Mouse (Mus musculus): ENCODE measurements at regions not wholly inside any gene's neighbourhood (a gene's known extent, or its start where the extent isn't known, plus 50 kb on each side); places are given as distances from the start of the nearest gene placed in this dataset.

GRCm38 (mm10) chr14:105790441-105790840, 106.2 kb downstream of the Spry2 start:
- DNase-seq, result no peak
- intact Hi-C loops (cut with DNase I), result no loop called here

- DNase-seq, result no peak
- intact Hi-C loops (cut with DNase I), result no loop called here
Observed at GRCm38 (mm10) chr14:105783428-105783827, 113.2 kb downstream of the Spry2 start.

GRCm38 (mm10) chr14:105779760-105780159, 116.9 kb downstream of the Spry2 start:
- intact Hi-C loops (cut with DNase I), result no loop called here
- DNase-seq, result no peak

GRCm38 (mm10) chr14:105779349-105779748, 117.3 kb downstream of the Spry2 start:
- intact Hi-C loops (cut with DNase I), result no loop called here
- DNase-seq, result peak; percentile 59 to 69

- no peak for DNase-seq
- intact Hi-C loops (cut with DNase I), result no loop called here
Observed at GRCm38 (mm10) chr14:105773674-105774073, 122.9 kb downstream of the Spry2 start.

GRCm38 (mm10) chr14:105767100-105767499, 129.5 kb downstream of the Spry2 start:
- intact Hi-C loops (cut with DNase I), result no loop called here
- DNase-seq, result no peak

- intact Hi-C loops (cut with DNase I), result no loop called here
- DNase-seq, result no peak
Observed at GRCm38 (mm10) chr14:105752509-105753375, 143.9 kb downstream of the Spry2 start.

- intact Hi-C loops (cut with DNase I), result no loop called here
Observed at GRCm38 (mm10) chr14:105751762-105752161, 144.9 kb downstream of the Spry2 start.

GRCm38 (mm10) chr14:105744578-105744977, 152.0 kb downstream of the Spry2 start:
- DNase-seq, result no peak
- intact Hi-C loops (cut with DNase I), result loop anchor here (10.0 kb wide), 2 partner anchors 470 to 680 kb away; no protein-coding TSS in a partner anchor

More at GRCm38 (mm10) chr14:105751762-105752161, 144.9 kb downstream of the Spry2 start:
- no peak for DNase-seq

- intact Hi-C loops (cut with DNase I), result loop anchor here (10.0 kb wide), 2 partner anchors 471 to 681 kb away; no protein-coding TSS in a partner anchor
- peak; percentile 29 to 45 for DNase-seq
Observed at GRCm38 (mm10) chr14:105744125-105744524, 152.5 kb downstream of the Spry2 start.

- intact Hi-C loops (cut with DNase I), result loop anchor here (10.0 kb wide), 2 partner anchors 474 to 684 kb away; no protein-coding TSS in a partner anchor
- peak; percentile 62 to 71 for DNase-seq
Observed at GRCm38 (mm10) chr14:105740889-105741288, 155.7 kb downstream of the Spry2 start.

- intact Hi-C loops (cut with DNase I), result loop anchor here (10.0 kb wide), 1 partner anchor 564 kb away; the partner anchor contains the start of gene Rbm26
- no peak for DNase-seq
Observed at GRCm38 (mm10) chr14:105738568-105738967, 158.1 kb downstream of the Spry2 start.

- intact Hi-C loops (cut with DNase I), result loop anchor here (10.0 kb wide), 1 partner anchor 562 kb away; the partner anchor contains the start of gene Rbm26
- no peak for DNase-seq
Observed at GRCm38 (mm10) chr14:105736352-105736751, 160.3 kb downstream of the Spry2 start.

GRCm38 (mm10) chr14:105734291-105734690, 162.3 kb downstream of the Spry2 start:
- no peak for DNase-seq
- intact Hi-C loops (cut with DNase I), result loop anchor here (5.0 to 10.0 kb wide), 3 partner anchors 252 to 559 kb away; partner anchors contain the start of gene Rbm26

GRCm38 (mm10) chr14:105733013-105733728, 163.4 kb downstream of the Spry2 start:
- peak in 1 of 2 experiments; percentile 52 for DNase-seq
- intact Hi-C loops (cut with DNase I), result loop anchor here (2.0 to 10.0 kb wide), 4 partner anchors 251 to 558 kb away; partner anchors contain the start of gene Rbm26

GRCm38 (mm10) chr14:105732221-105733012, 164.2 kb downstream of the Spry2 start:
- DNase-seq, result peak; percentile 66 to 79
- intact Hi-C loops (cut with DNase I), result loop anchor here (1.0 to 10.0 kb wide), 5 partner anchors 166 to 558 kb away; partner anchors contain the start of gene Rbm26

- intact Hi-C loops (cut with DNase I), result loop anchor here (5.0 to 10.0 kb wide), 3 partner anchors 248 to 556 kb away; partner anchors contain the start of gene Rbm26
- DNase-seq, result no peak
Observed at GRCm38 (mm10) chr14:105730786-105731185, 165.8 kb downstream of the Spry2 start.

- intact Hi-C loops (cut with DNase I), result loop anchor here (5.0 kb wide), 1 partner anchor 227 kb away; no protein-coding TSS in a partner anchor
- no peak for DNase-seq
Observed at GRCm38 (mm10) chr14:105728841-105729240, 167.8 kb downstream of the Spry2 start.

- DNase-seq, result no peak
- intact Hi-C loops (cut with DNase I), result loop anchor here (5.0 kb wide), 1 partner anchor 223 kb away; no protein-coding TSS in a partner anchor
Observed at GRCm38 (mm10) chr14:105725741-105726140, 170.9 kb downstream of the Spry2 start.

GRCm38 (mm10) chr14:105722923-105723322, 173.7 kb downstream of the Spry2 start:
- intact Hi-C loops (cut with DNase I), result no loop called here
- no peak for DNase-seq

Measured in heart, postnatal 36 days (tissue).